Mouse (Mus musculus) intestine, postnatal 0 days (tissue): ENCODE data around the gene Prkcq. TPM values are rescaled to one million over a fixed set of nuclear protein-coding genes. Genes with fewer than 3 reads are reported as not detected.

Experiments
- ATAC-seq: fragments of 200-750 bp; cut with Nextera tagmentation; 2 replicates; pipeline ENCODE4 v1.8.0; 2017; ENCODE audit warnings: mild to moderate bottlenecking, moderate TSS enrichment, moderate library complexity
- H3K27ac ChIP-seq: fragments of 300-500 bp; sonication (generic); 2 replicates; pipeline ENCODE4 v1.5.1; 2014; ENCODE audit warnings: mild to moderate bottlenecking, low read depth, low read length, moderate library complexity
- H3K27me3 ChIP-seq: fragments of 300-500 bp; sonication (generic); replicated peaks from 2 replicates; pipeline ENCODE4 v1.6.1; 2014; ENCODE audit warnings: low read length, mixed read lengths; ENCODE audit not compliant: control insufficient read depth, insufficient read depth
- H3K36me3 ChIP-seq: fragments of 300-500 bp; sonication (generic); 2 replicates; pipeline ENCODE4 v1.6.1; 2014; ENCODE audit warnings: mild to moderate bottlenecking, moderate library complexity; ENCODE audit not compliant: control insufficient read depth, insufficient read depth
- H3K4me1 ChIP-seq: fragments of 300-500 bp; sonication (generic); replicated peaks from 2 replicates; pipeline ENCODE4 v1.6.1; 2014; ENCODE audit warnings: antibody characterized with exemption, low read length, mixed read lengths; ENCODE audit not compliant: control insufficient read depth, insufficient read depth
- H3K4me2 ChIP-seq: fragments of 300-500 bp; sonication (generic); replicated peaks from 2 replicates; pipeline ENCODE4 v1.6.1; 2014; ENCODE audit warnings: low read depth, mild to moderate bottlenecking, moderate library complexity
- H3K4me3 ChIP-seq: fragments of 300-500 bp; sonication (generic); 2 replicates; pipeline ENCODE4 v1.5.1; 2014; ENCODE audit warnings: low read depth, low read length
- H3K9ac ChIP-seq: fragments of 300-500 bp; sonication (generic); 2 replicates; pipeline ENCODE4 v1.6.1; 2014; ENCODE audit warnings: mild to moderate bottlenecking, low read depth, low read length
- H3K9me3 ChIP-seq: fragments of 300-500 bp; sonication (generic); 2 replicates; pipeline ENCODE4 v1.6.1; 2016; ENCODE audit warnings: mixed run types; ENCODE audit not compliant: control insufficient read depth
- CTCF ChIP-seq: sonication (generic); IDR thresholded peaks from 2 replicates; pipeline ENCODE4 v1.5.1; 2016; ENCODE audit warnings: low read depth, mild to moderate bottlenecking, control low read depth, antibody characterized with exemption, moderate library complexity
- whole genome bisulfite sequencing: fragments of 180-500 bp; shearing (Covaris S2); extraction: QIAGEN DNeasy Blood & Tissue Kit; methylation state at CpG from one replicate; pipeline ENCODE4 v1.1.7; 2014; 5-methylcytosine and 5-hydroxymethylcytosine counted together
- polyA plus RNA-seq: library from polyadenylated mRNA; unstranded; fragments of >200 nt; fragmentation: Nextera tagmentation; extraction: Ambion mirVana; gene quantifications from 2 replicates; pipeline ENCODE4 v1.2.1, GENCODE M21; 2015

Prkcq gene
- polyA plus RNA-seq, 1 experiment from 2014 or later, result 1.1 TPM

- Histone ChIP-seq H3K4me2 (no peak overlapping the region), H3K36me3 (no peaks in the 10 kb centered on the region), H3K27ac (no peak overlapping the region), H3K4me3 (no peak overlapping the region), H3K9me3 (no peaks in the 10 kb centered on the region), H3K27me3 (no peaks in the 10 kb centered on the region), H3K9ac (no peak overlapping the region), H3K4me1 (no peaks in the 10 kb centered on the region)
- WGBS, result 93% methylated on average over 4 of the region's 4 CpGs
- no peak for ATAC-seq
- no peak for TF ChIP-seq CTCF
Observed at GRCm38 (mm10) chr2:11149091-11149490, 22.8 kb upstream of the Prkcq start.

- H3K27ac ChIP-seq, result no peak overlapping the region
- no peak for TF ChIP-seq CTCF
- no peak overlapping the region for H3K9ac ChIP-seq
- no peak overlapping the region for H3K4me3 ChIP-seq
- no peak for ATAC-seq
- no peak overlapping the region for H3K4me2 ChIP-seq
- H3K27me3 ChIP-seq, result no peaks in the 10 kb centered on the region
- WGBS, result 73% methylated on average over 7 of the region's 7 CpGs
- no peaks in the 10 kb centered on the region for H3K4me1 ChIP-seq
- no peaks in the 10 kb centered on the region for H3K9me3 ChIP-seq
- no peaks in the 10 kb centered on the region for H3K36me3 ChIP-seq
Observed at GRCm38 (mm10) chr2:11150975-11151374, 20.9 kb upstream of the Prkcq start.

- Histone ChIP-seq H3K9ac (no peak overlapping the region), H3K36me3 (no peaks in the 10 kb centered on the region), H3K4me3 (no peak overlapping the region), H3K4me2 (no peak overlapping the region), H3K27ac (no peak overlapping the region), H3K9me3 (no peaks in the 10 kb centered on the region), H3K4me1 (no peaks in the 10 kb centered on the region), H3K27me3 (no peaks in the 10 kb centered on the region)
- no peak for TF ChIP-seq CTCF
- 82% methylated on average over 6 of the region's 6 CpGs for WGBS
- ATAC-seq, result no peak
Observed at GRCm38 (mm10) chr2:11151655-11152323, 20.1 kb upstream of the Prkcq start.

- no peak overlapping the region for H3K4me3 ChIP-seq
- H3K27me3 ChIP-seq, result no peaks in the 10 kb centered on the region
- 93% methylated on average over 7 of the region's 7 CpGs for WGBS
- TF ChIP-seq CTCF, result no peak
- H3K4me2 ChIP-seq, result no peak overlapping the region
- no peaks in the 10 kb centered on the region for H3K4me1 ChIP-seq
- H3K27ac ChIP-seq, result no peak overlapping the region
- no peak for ATAC-seq
- no peak overlapping the region for H3K9ac ChIP-seq
- H3K36me3 ChIP-seq, result no peaks in the 10 kb centered on the region
- no peaks in the 10 kb centered on the region for H3K9me3 ChIP-seq
Observed at GRCm38 (mm10) chr2:11159641-11160040, 12.3 kb upstream of the Prkcq start.

GRCm38 (mm10) chr2:11160696-11161095 lies 11.2 kb upstream of the Prkcq start:
- Histone ChIP-seq H3K4me2 (no peak overlapping the region), H3K27me3 (no peaks in the 10 kb centered on the region), H3K27ac (no peak overlapping the region), H3K4me3 (no peak overlapping the region), H3K9ac (no peak overlapping the region), H3K4me1 (no peaks in the 10 kb centered on the region), H3K36me3 (no peaks in the 10 kb centered on the region), H3K9me3 (no peaks in the 10 kb centered on the region)
- WGBS, result 71% methylated on average over 3 of the region's 3 CpGs
- no peak for TF ChIP-seq CTCF
- ATAC-seq, result no peak

GRCm38 (mm10) chr2:11161336-11161735 lies 10.6 kb upstream of the Prkcq start:
- WGBS, result 82% methylated on average over 4 of the region's 4 CpGs
- H3K27ac ChIP-seq, result no peak overlapping the region
- no peaks in the 10 kb centered on the region for H3K9me3 ChIP-seq
- no peaks in the 10 kb centered on the region for H3K36me3 ChIP-seq
- TF ChIP-seq CTCF, result 0 out of 2 replicates have a peak, but pooled peaks have one; percentile 10
- H3K27me3 ChIP-seq, result no peaks in the 10 kb centered on the region
- H3K4me2 ChIP-seq, result no peak overlapping the region
- no peak for ATAC-seq
- H3K4me1 ChIP-seq, result no peaks in the 10 kb centered on the region
- no peak overlapping the region for H3K9ac ChIP-seq
- H3K4me3 ChIP-seq, result no peak overlapping the region
